Mouse (Mus musculus): ENCODE measurements around the gene Rnf187.

- TF ChIP-seq GATA1 (IDR thresholded peaks at IDR 0.05; ENCODE audit: borderline replicate concordance, low read length) (no peak), FLI1 (IDR thresholded peaks at IDR 0.05; ENCODE audit: low read length) (no peak)
Observed at GRCm38 (mm10) chr11:58985299-58985917, 46.7 kb upstream of the Rnf187 start.

All from megakaryocyte, embryonic 14.5 days (primary cell).